Mouse (Mus musculus): ENCODE measurements at regions not wholly inside any gene's neighbourhood (a gene's known extent, or its start where the extent isn't known, plus 50 kb on each side); places are given as distances from the start of the nearest gene placed in this dataset.
A peak's percentile ranks its signal among the peaks of the same experiment; 100 is the strongest.
"Not testable (repeated sequence)": the region's sequence is repeated elsewhere in the genome, so short reads cannot be mapped to it uniquely, and the experiment has no call there.

DNA sequence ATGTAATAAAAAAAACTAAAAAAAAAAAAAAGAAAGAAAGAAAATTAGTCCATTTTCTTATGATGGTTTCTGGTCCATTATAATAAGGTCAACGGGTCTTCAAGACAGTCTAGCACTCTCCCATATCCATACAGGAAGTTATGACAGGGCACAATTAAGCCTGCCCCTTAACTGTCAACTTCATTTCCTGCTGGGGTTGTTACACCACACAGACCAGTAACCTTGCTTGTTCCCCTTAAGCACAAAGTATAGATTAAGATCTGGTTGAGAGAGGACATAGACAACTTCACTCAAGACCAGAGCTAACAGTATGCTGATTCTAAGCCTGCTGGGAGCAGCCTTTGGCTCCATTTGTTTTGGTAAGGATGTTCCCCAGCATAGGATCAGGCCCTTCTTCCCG is 511.0 kb downstream of the Dad1 start:
- DNase-seq (ENCODE audit: low spot score); H3K4me3 ChIP-seq (ENCODE audit: low read depth, low read length); ATAC-seq (replicated peaks; ENCODE audit: low FRiP score); H3K36me3 ChIP-seq (ENCODE audit: control insufficient read depth, insufficient read depth, low read length); H3K4me2 ChIP-seq; H3K9me3 ChIP-seq (ENCODE audit: control insufficient read depth, low read length); H3K27me3 ChIP-seq (replicated peaks; ENCODE audit: control insufficient read depth, insufficient read depth, low read length); H3K4me1 ChIP-seq (replicated peaks; ENCODE audit: control insufficient read depth, insufficient read depth, low read length); H3K9ac ChIP-seq (ENCODE audit: low read depth, low read length); H3K27ac ChIP-seq (ENCODE audit: low read depth, low read length): not testable (repeated sequence)
- WGBS: 52% methylated on average over 2 of the region's 2 CpGs

DNA sequence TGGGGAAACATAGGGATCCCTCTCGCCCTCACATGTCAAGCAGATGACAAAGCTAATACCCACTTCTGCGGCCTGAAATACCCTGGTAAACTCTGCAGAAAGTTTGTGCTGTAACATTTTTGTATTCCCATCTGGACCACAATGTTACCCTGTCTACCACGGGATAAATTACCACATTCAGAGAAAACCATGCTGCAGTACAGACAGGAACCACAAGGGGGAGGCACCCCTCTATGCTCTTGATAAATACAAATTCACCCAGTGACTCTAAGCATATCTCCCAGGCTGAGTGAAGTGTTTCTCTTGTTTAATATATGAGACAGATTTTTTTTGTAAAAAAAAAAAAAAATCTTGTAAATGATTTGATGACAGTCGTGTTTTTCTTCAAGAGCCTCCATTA is 512.7 kb downstream of the Dad1 start:
- ATAC-seq (replicated peaks; ENCODE audit: low FRiP score); H3K9me3 ChIP-seq (ENCODE audit: control insufficient read depth, low read length); H3K27me3 ChIP-seq (replicated peaks; ENCODE audit: control insufficient read depth, insufficient read depth, low read length); H3K4me2 ChIP-seq; DNase-seq (ENCODE audit: low spot score); H3K4me1 ChIP-seq (replicated peaks; ENCODE audit: control insufficient read depth, insufficient read depth, low read length); H3K27ac ChIP-seq (ENCODE audit: low read depth, low read length); H3K9ac ChIP-seq (ENCODE audit: low read depth, low read length); H3K36me3 ChIP-seq (ENCODE audit: control insufficient read depth, insufficient read depth, low read length); H3K4me3 ChIP-seq (ENCODE audit: low read depth, low read length): not testable (repeated sequence)
- 30% methylated on average over 4 of the region's 4 CpGs for WGBS

DNA sequence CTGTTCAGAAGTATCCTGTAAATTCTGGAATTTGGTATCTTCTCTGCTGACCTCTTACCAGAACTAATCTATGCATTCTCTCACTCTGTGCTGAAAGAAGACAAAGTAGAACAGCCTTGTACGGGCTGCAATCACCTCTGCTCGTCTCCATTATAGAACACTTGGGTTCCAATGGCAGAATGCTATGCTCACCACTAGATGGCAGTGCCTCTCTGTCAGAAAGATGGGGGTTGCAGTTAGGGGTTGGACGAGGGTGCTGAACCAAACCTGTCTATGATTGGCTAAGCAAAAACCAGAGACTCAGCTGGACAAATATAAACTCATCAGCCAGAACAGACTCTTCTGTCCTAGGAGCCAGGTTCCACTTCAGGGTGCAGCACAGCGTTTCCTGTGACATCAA is 515.9 kb downstream of the Dad1 start:
- not testable (repeated sequence) for H3K27ac ChIP-seq (ENCODE audit: low read depth, low read length); H3K27me3 ChIP-seq (replicated peaks; ENCODE audit: control insufficient read depth, insufficient read depth, low read length); H3K36me3 ChIP-seq (ENCODE audit: control insufficient read depth, insufficient read depth, low read length); H3K9ac ChIP-seq (ENCODE audit: low read depth, low read length); H3K4me2 ChIP-seq; H3K4me3 ChIP-seq (ENCODE audit: low read depth, low read length); H3K4me1 ChIP-seq (replicated peaks; ENCODE audit: control insufficient read depth, insufficient read depth, low read length); H3K9me3 ChIP-seq (ENCODE audit: control insufficient read depth, low read length); DNase-seq (ENCODE audit: low spot score)
- WGBS: 28% methylated on average over 4 of the region's 4 CpGs
- ATAC-seq (replicated peaks; ENCODE audit: low FRiP score): peak; percentile 80

DNA sequence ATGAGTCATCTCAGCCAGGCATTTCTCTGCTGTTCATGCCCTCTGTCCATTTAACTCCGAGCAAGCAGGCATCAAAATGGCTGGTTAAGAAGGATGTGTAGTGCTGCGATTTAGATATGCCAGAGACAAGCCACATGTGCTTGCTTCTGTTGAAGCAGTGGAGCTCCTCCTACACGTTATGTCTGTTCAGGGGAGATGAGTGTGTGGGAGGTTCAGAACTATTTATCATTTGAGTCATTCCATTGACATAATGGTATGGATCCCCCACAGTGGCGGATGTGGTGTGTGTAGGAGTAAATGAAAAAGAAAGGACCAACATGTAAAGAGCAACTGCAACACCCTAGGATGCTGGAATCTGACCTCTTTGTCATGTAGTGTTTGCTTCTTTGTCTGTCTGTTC is 517.6 kb downstream of the Dad1 start:
- H3K4me3 ChIP-seq (ENCODE audit: low read depth, low read length); H3K9ac ChIP-seq (ENCODE audit: low read depth, low read length); H3K4me1 ChIP-seq (replicated peaks; ENCODE audit: control insufficient read depth, insufficient read depth, low read length); ATAC-seq (replicated peaks; ENCODE audit: low FRiP score); H3K9me3 ChIP-seq (ENCODE audit: control insufficient read depth, low read length); H3K27ac ChIP-seq (ENCODE audit: low read depth, low read length); H3K27me3 ChIP-seq (replicated peaks; ENCODE audit: control insufficient read depth, insufficient read depth, low read length); H3K4me2 ChIP-seq; H3K36me3 ChIP-seq (ENCODE audit: control insufficient read depth, insufficient read depth, low read length); DNase-seq (ENCODE audit: low spot score): not testable (repeated sequence)
- WGBS: 62% methylated on average over 4 of the region's 4 CpGs

DNA sequence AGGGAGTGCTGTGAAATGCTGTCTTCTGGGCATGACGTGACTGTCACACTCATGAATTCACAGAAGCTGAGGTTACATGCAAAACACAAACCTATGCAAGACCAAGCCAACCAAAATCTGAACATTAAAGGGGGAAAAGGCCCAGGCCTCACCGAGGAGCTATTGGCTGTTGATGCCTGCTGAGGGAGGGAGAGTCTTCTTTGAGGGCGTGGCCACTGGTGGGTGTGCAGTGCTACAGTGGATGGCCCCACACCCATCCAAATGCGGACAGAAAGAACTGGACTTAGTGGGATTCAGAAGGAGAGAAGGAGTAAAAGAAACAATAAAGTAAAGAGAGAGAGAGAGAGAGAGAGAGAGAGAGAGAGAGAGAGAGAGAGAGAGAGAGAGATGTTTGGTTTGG is 522.3 kb downstream of the Dad1 start:
- DNase-seq (ENCODE audit: low spot score); H3K36me3 ChIP-seq (ENCODE audit: control insufficient read depth, insufficient read depth, low read length); H3K4me3 ChIP-seq (ENCODE audit: low read depth, low read length); H3K9ac ChIP-seq (ENCODE audit: low read depth, low read length); H3K9me3 ChIP-seq (ENCODE audit: control insufficient read depth, low read length); H3K27ac ChIP-seq (ENCODE audit: low read depth, low read length); H3K4me2 ChIP-seq; H3K4me1 ChIP-seq (replicated peaks; ENCODE audit: control insufficient read depth, insufficient read depth, low read length); H3K27me3 ChIP-seq (replicated peaks; ENCODE audit: control insufficient read depth, insufficient read depth, low read length); ATAC-seq (replicated peaks; ENCODE audit: low FRiP score): not testable (repeated sequence)
- no CpG with 5 or more reads among the region's 4 CpGs for WGBS

DNA sequence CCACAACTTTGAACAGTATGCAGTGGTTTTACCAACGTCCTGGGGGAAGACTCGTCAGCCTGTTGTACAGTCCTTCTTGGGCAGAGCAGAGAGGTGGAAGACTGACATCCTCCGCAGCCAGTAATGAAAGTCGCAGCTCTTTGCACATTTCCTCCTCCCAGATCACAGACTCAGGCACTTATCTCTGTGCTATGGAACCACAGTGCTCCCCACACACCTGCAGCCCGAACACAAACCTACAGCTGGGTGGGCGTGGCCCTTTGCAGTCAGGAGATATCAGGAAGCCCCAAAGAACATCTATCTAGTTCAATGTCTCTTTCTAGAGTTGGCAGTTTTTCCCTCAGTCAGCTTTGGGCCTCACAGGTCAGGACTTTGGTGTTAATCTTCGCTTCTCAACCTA is 524.0 kb downstream of the Dad1 start:
- peak; percentile 88 for ATAC-seq (replicated peaks; ENCODE audit: low FRiP score)
- not testable (repeated sequence) for H3K9me3 ChIP-seq (ENCODE audit: control insufficient read depth, low read length); H3K9ac ChIP-seq (ENCODE audit: low read depth, low read length); H3K4me1 ChIP-seq (replicated peaks; ENCODE audit: control insufficient read depth, insufficient read depth, low read length); H3K4me2 ChIP-seq; H3K36me3 ChIP-seq (ENCODE audit: control insufficient read depth, insufficient read depth, low read length); H3K27ac ChIP-seq (ENCODE audit: low read depth, low read length); H3K4me3 ChIP-seq (ENCODE audit: low read depth, low read length); DNase-seq (ENCODE audit: low spot score); H3K27me3 ChIP-seq (replicated peaks; ENCODE audit: control insufficient read depth, insufficient read depth, low read length)
- WGBS: no CpG with 5 or more reads among the region's 7 CpGs

DNA sequence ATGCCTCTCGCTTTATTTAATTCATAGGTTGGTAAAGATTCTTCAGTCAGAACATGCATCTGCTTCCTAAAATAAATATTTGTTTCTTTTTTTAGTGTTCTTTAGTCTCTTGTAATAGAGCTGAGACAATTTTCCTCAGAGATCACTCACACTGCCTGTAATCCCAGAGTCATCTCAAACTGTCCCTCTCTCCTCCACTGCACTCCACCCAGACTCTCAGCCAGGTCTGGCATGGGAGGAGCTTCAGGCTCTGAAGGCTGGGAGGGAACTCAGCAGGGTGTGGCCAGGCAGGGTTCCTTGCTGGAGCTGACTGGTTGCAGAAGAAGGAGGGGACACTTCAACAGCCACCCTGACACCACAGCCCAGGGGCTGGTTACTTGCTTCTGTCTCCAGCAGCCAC is 524.8 kb downstream of the Dad1 start:
- no CpG with 5 or more reads among the region's 1 CpGs for WGBS
- H3K36me3 ChIP-seq (ENCODE audit: control insufficient read depth, insufficient read depth, low read length); H3K9me3 ChIP-seq (ENCODE audit: control insufficient read depth, low read length); H3K4me3 ChIP-seq (ENCODE audit: low read depth, low read length); H3K27me3 ChIP-seq (replicated peaks; ENCODE audit: control insufficient read depth, insufficient read depth, low read length); H3K4me2 ChIP-seq; H3K4me1 ChIP-seq (replicated peaks; ENCODE audit: control insufficient read depth, insufficient read depth, low read length); DNase-seq (ENCODE audit: low spot score); H3K27ac ChIP-seq (ENCODE audit: low read depth, low read length); H3K9ac ChIP-seq (ENCODE audit: low read depth, low read length): not testable (repeated sequence)
- ATAC-seq (replicated peaks; ENCODE audit: low FRiP score): peak; percentile 67

DNA sequence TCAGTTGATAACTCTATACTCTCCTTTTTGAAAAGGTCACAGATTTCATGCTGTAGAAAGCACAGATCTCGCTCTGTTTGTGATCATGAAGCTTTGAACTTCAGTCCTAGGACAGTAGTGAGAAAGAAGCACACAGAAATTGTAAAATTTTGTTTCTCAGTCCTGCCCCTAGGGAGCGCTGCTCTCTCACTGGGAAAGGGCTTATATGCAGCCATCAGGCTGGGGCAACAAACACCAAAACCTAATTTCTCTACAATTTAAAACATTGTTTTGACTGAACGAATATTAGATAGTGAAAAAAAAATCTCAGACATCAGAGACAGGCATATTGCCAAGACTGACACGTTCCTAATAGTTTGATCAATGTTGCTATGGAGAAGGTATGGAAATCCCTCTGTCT is 527.0 kb downstream of the Dad1 start:
- not testable (repeated sequence) for ATAC-seq (replicated peaks; ENCODE audit: low FRiP score)

DNA sequence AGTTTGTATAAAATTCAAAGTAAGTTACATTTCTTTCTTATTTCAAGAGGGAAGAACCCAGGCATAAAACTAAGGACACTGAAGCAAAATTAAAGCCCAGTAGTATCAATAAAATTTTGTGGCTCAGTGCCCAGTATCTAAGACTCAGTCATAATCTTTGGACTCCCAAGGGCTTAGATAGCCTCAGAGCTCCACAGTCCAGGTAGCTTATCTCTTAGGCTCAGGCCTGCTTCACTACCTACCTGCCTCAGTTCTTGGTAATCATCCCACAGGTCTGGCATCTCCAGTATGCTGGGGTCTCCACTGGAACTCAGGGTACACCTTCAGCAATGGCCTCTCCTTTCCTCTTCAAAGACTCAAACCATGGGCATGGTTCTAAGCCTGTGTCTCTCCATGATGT is 530.3 kb downstream of the Dad1 start:
- H3K36me3 ChIP-seq (ENCODE audit: control insufficient read depth, insufficient read depth, low read length); H3K27me3 ChIP-seq (replicated peaks; ENCODE audit: control insufficient read depth, insufficient read depth, low read length); DNase-seq (ENCODE audit: low spot score); H3K4me3 ChIP-seq (ENCODE audit: low read depth, low read length); H3K27ac ChIP-seq (ENCODE audit: low read depth, low read length); ATAC-seq (replicated peaks; ENCODE audit: low FRiP score); H3K4me2 ChIP-seq; H3K9me3 ChIP-seq (ENCODE audit: control insufficient read depth, low read length); H3K4me1 ChIP-seq (replicated peaks; ENCODE audit: control insufficient read depth, insufficient read depth, low read length); H3K9ac ChIP-seq (ENCODE audit: low read depth, low read length): not testable (repeated sequence)

More for the DNA sequence above, 527.0 kb downstream of the Dad1 start:
- H3K4me1 ChIP-seq (replicated peaks; ENCODE audit: control insufficient read depth, insufficient read depth, low read length); H3K9me3 ChIP-seq (ENCODE audit: control insufficient read depth, low read length); H3K9ac ChIP-seq (ENCODE audit: low read depth, low read length); H3K36me3 ChIP-seq (ENCODE audit: control insufficient read depth, insufficient read depth, low read length); DNase-seq (ENCODE audit: low spot score); H3K4me3 ChIP-seq (ENCODE audit: low read depth, low read length); H3K4me2 ChIP-seq; H3K27ac ChIP-seq (ENCODE audit: low read depth, low read length); H3K27me3 ChIP-seq (replicated peaks; ENCODE audit: control insufficient read depth, insufficient read depth, low read length): not testable (repeated sequence)
- 50% methylated on average over 2 of the region's 4 CpGs for WGBS
